Mouse (Mus musculus) MEL (cell line): ENCODE results near the gene Zcchc14.

Experiments
- BHLHE40 ChIP-seq: IDR thresholded peaks from 2 replicates; pipeline ENCODE4 v1.6.1; 2012; ENCODE audit warnings: low read depth, mild to moderate bottlenecking, inconsistent platforms, low read length, improper control_type of control experiment, borderline replicate concordance
- MAFK ChIP-seq: IDR thresholded peaks from 2 replicates; pipeline ENCODE4 v1.6.1; 2011; ENCODE audit warnings: low read depth, mild to moderate bottlenecking, low read length, improper control_type of control experiment, borderline replicate concordance

DNA sequence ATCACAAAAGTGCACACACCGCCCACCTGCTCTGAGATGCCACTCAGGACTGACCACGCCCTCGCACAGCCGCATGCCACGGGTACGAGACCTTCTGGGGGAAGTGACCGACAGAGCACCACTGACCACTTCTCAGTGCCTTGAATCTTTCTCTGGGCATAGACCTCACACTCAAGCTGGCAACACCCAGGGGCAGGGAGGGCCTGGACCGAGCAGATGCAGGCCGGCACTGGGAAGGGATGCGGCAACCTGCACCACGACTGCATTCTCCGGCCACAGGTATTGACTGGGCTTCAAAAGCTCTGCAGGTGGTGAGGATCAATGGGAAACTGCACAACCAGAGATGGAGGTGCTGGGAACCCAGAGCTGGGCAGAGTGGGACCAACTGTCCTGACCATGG is 50.3 kb downstream of the Zcchc14 start:
- no peak for TF ChIP-seq BHLHE40
- TF ChIP-seq MAFK: no peak
